Mouse (Mus musculus) lung, postnatal 10 days (tissue): ENCODE results near the gene Msln.

Experiments used
- DNase-seq: peaks from one replicate; pipeline ENCODE4 v3.0.0; 2021

Msln gene

DNA sequence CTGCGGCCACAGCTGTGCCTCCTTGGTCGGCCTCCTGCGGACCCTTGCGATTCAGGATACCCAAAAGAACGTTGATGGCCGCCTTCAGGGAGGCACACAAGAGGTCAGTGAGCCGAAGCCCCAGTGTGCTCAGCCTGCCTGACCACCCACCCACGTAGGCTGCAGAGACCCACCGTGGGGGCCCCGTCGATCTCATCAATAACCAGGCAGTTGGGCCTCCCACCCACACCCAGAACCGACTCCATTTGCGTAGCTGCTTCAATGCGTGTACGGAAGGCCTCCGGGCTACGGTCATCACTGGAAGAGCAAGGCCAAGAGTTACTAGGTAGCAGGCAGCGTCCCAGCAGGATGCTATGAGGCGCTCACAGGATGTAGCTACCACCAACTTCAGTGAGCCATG is 30.7 kb downstream of the Msln start:
- DNase-seq, result no peak

DNA sequence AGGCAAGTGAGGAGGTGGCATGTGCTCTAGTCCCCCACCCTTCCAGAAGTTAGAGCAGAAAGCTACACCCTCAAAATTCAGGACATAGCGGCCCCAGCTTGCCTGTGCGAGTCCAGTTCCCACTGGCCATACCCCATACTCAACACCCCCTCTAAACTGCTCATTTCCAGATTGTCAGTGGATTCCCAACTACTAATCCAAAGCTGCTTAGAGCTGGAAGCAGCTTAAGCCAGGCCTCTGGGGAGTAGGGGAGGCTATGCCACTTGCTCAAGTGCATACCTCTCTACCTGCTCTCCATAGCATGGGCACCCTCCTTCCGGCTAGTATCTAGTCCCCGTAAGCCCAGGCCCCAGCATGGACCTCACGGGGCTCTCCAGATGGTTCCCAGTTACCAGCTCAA is 32.7 kb downstream of the Msln start:
- DNase-seq, result no peak

GRCm38 (mm10) chr17:25717691-25718090 is 36.5 kb downstream of the Msln start:
- no peak for DNase-seq

GRCm38 (mm10) chr17:25716711-25717637 is 37.2 kb downstream of the Msln start, which contains the start of gene Gng13:
Gene Gng13, plus strand, starts transcription at chr17:25717171.
- peak; percentile 50 for DNase-seq

- no peak for DNase-seq
Measured at GRCm38 (mm10) chr17:25716130-25716529, 38.0 kb downstream of the Msln start.

- DNase-seq, result no peak
Measured at GRCm38 (mm10) chr17:25715627-25716026, 38.6 kb downstream of the Msln start.

DNA sequence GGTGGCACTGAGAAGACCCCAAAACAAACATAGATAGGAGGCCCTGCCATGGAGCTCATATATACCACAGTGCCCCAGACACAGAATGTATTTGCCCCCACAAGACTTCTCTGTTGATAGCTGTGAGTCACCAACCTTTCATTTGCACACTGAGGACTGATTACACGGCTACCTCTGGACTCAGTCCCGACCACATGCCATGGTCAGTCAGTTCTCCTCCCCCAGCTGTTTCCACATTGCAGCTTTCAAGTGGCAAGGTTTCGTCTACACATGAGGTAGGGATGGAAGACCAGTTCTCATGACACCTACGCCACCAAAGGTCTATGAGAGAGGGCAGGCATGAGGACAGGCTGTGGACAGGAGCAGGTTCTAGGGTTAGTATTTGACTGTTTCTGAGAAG is 43.0 kb downstream of the Msln start:
- no peak for DNase-seq

GRCm38 (mm10) chr17:25709994-25710393 is 44.2 kb downstream of the Msln start:
- no peak for DNase-seq

- no peak for DNase-seq
Measured at GRCm38 (mm10) chr17:25700863-25701496, 53.2 kb downstream of the Msln start.
